Mouse (Mus musculus) activated CD4-positive, CD25-positive, alpha-beta regulatory T cell, adult 9 weeks (primary cell): ENCODE results near the gene Nfkb1. TPM values are rescaled to one million over a fixed set of nuclear protein-coding genes. Genes with fewer than 3 reads are reported as not detected.

Experiments
- polyA plus RNA-seq: library from polyadenylated mRNA; unstranded; fragments of 100-300 nt; shearing (Covaris generic); gene quantifications from one replicate; pipeline ENCODE4 v1.2.1, GENCODE M21; 2017

The Nfkb1 gene
- 47.5 TPM for polyA plus RNA-seq

DNA sequence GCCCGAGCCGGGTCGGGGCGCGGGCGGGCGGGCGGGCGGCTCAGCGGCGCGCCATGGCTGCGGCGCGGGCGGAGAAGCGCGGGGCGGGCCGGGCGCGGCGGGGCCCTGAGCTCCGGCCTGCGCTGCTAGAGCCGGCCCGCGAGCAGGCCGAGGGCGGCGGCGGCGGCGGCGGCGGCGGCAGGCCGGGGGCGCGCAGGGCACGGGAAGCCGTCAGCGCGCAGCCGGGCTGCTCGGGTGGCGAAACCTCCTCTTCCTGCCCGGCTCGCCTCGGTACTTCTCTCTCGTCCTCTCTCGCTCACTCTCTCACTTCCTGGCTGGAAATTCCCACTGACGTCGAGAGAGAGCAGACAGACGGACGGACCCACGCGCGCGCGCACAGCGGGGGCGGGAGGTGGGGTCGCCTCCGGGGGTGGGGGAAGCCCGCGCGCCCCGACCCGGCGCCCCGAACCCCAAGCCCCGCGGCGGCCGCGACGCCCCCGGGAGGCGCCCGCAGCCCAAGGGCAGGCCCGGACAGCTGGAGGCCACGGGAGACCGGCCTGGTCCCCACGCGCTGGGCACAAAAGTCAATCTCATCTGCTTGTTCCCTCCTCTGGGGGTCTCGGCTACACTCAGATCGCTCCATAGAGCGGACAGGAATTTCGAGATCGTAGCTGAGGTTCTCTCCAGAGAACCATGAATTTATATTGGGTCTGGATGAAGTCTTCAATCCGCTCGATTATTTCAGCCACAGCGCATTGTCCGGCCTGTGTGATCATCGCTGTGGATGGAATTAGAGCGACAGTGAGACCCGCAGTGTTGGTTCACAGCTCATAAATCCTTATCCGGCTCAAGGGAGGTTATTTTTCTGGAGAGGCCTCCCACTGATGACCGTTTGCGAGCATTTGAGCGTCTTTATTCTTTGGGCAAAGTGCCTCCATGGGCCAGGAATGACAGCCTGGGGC lies at the start of gene Nfkb1:
Gene Nfkb1 (minus strand): TSS at position 357 of the 941 bp plus-strand sequence.

Other genes starting within 250 kb of the Nfkb1 start
- gene Manba, start 205.9 kb downstream of the Nfkb1 start, polyA plus RNA-seq, result 37.1 TPM
- 1.5 TPM for gene Slc39a8, start 133.7 kb upstream of the Nfkb1 start, polyA plus RNA-seq